Mouse (Mus musculus): ENCODE measurements around the gene Ugt1a7c. TPM values are rescaled to one million over a fixed set of nuclear protein-coding genes. Genes with fewer than 3 reads are reported as not detected.
A peak's percentile ranks its signal among the peaks of the same experiment; 100 is the strongest.

Gene Ugt1a7c
- polyA plus RNA-seq, 1 experiment from 2014 or later: 1.9 TPM

GRCm38 (mm10) chr1:88250023-88250422 is 155.2 kb downstream of the Ugt1a7c start:
- Histone ChIP-seq H3K9me3 (ENCODE audit: control insufficient read depth, low read length) (peaks cover 88% of the 10 kb centered on the region), H3K27me3 (replicated peaks; ENCODE audit: control insufficient read depth, insufficient read depth, low read length) (no peaks in the 10 kb centered on the region), H3K9ac (ENCODE audit: low read depth, low read length) (no peak overlapping the region), H3K4me1 (ENCODE audit: control insufficient read depth, insufficient read depth, low read depth, low read length) (no peaks in the 10 kb centered on the region), H3K27ac (ENCODE audit: low read depth, low read length) (no peak overlapping the region), H3K4me3 (ENCODE audit: low read length) (no peak overlapping the region), H3K36me3 (ENCODE audit: control insufficient read depth, insufficient read depth, low read length) (no peaks in the 10 kb centered on the region), H3K4me2 (ENCODE audit: low read length) (no peak overlapping the region)
- ATAC-seq: no peak
- 82% methylated on average over 5 of the region's 5 CpGs for WGBS

GRCm38 (mm10) chr1:88253106-88253505 is 158.2 kb downstream of the Ugt1a7c start:
- no peak overlapping the region for H3K4me3 ChIP-seq (ENCODE audit: low read length)
- H3K4me2 ChIP-seq (ENCODE audit: low read length): no peak overlapping the region
- H3K9me3 ChIP-seq (ENCODE audit: control insufficient read depth, low read length): peaks cover 78% of the 10 kb centered on the region
- H3K4me1 ChIP-seq (ENCODE audit: control insufficient read depth, insufficient read depth, low read depth, low read length): no peaks in the 10 kb centered on the region
- no peaks in the 10 kb centered on the region for H3K36me3 ChIP-seq (ENCODE audit: control insufficient read depth, insufficient read depth, low read length)
- no peak overlapping the region for H3K27ac ChIP-seq (ENCODE audit: low read depth, low read length)
- no peak for ATAC-seq
- H3K9ac ChIP-seq (ENCODE audit: low read depth, low read length): no peak overlapping the region
- 77% methylated on average over 8 of the region's 8 CpGs for WGBS
- H3K27me3 ChIP-seq (replicated peaks; ENCODE audit: control insufficient read depth, insufficient read depth, low read length): no peaks in the 10 kb centered on the region

- H3K9ac ChIP-seq (ENCODE audit: low read depth, low read length): no peak overlapping the region
- H3K4me1 ChIP-seq (ENCODE audit: control insufficient read depth, insufficient read depth, low read depth, low read length): no peaks in the 10 kb centered on the region
- no peak overlapping the region for H3K4me3 ChIP-seq (ENCODE audit: low read length)
- no peaks in the 10 kb centered on the region for H3K36me3 ChIP-seq (ENCODE audit: control insufficient read depth, insufficient read depth, low read length)
- H3K27me3 ChIP-seq (replicated peaks; ENCODE audit: control insufficient read depth, insufficient read depth, low read length): no peaks in the 10 kb centered on the region
- 75% methylated on average over 6 of the region's 6 CpGs for WGBS
- H3K9me3 ChIP-seq (ENCODE audit: control insufficient read depth, low read length): peaks cover 73% of the 10 kb centered on the region
- no peak overlapping the region for H3K27ac ChIP-seq (ENCODE audit: low read depth, low read length)
- H3K4me2 ChIP-seq (ENCODE audit: low read length): no peak overlapping the region
- ATAC-seq: no peak
Measured at GRCm38 (mm10) chr1:88253540-88253939, 158.7 kb downstream of the Ugt1a7c start.

GRCm38 (mm10) chr1:88254793-88255465 is 160.1 kb downstream of the Ugt1a7c start:
- H3K27ac ChIP-seq (ENCODE audit: low read depth, low read length): no peak overlapping the region
- no peak overlapping the region for H3K9ac ChIP-seq (ENCODE audit: low read depth, low read length)
- no peak overlapping the region for H3K4me2 ChIP-seq (ENCODE audit: low read length)
- no peak overlapping the region for H3K4me3 ChIP-seq (ENCODE audit: low read length)
- no peaks in the 10 kb centered on the region for H3K4me1 ChIP-seq (ENCODE audit: control insufficient read depth, insufficient read depth, low read depth, low read length)
- H3K27me3 ChIP-seq (replicated peaks; ENCODE audit: control insufficient read depth, insufficient read depth, low read length): no peaks in the 10 kb centered on the region
- no peak for ATAC-seq
- H3K9me3 ChIP-seq (ENCODE audit: control insufficient read depth, low read length): peaks cover 59% of the 10 kb centered on the region
- WGBS: 86% methylated on average over 12 of the region's 12 CpGs
- no peaks in the 10 kb centered on the region for H3K36me3 ChIP-seq (ENCODE audit: control insufficient read depth, insufficient read depth, low read length)

DNA sequence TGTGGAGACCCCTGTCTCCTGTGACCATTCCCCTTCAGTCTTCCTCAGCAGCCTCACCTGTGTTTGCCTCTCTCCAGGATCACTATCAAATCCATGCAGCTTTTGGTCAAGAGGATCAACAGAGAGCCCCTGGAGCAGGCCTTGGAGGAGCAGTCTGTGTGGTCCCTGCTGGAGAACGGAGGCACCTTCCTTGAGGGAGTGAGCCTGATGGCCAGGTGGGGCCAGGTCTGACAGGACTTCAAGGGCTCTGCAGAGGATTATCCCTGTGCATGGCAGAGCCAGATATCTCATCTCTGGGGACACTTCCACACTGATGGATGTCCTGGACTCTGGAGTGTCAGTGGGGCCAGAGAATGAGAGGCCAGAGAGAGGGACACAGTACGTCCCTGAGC is 160.6 kb downstream of the Ugt1a7c start:
- H3K9me3 ChIP-seq (ENCODE audit: control insufficient read depth, low read length): peaks cover 54% of the 10 kb centered on the region
- 62% methylated on average over 2 of the region's 2 CpGs for WGBS
- no peaks in the 10 kb centered on the region for H3K27me3 ChIP-seq (replicated peaks; ENCODE audit: control insufficient read depth, insufficient read depth, low read length)
- ATAC-seq: no peak
- no peaks in the 10 kb centered on the region for H3K4me1 ChIP-seq (ENCODE audit: control insufficient read depth, insufficient read depth, low read depth, low read length)
- no peaks in the 10 kb centered on the region for H3K36me3 ChIP-seq (ENCODE audit: control insufficient read depth, insufficient read depth, low read length)
- H3K27ac ChIP-seq (ENCODE audit: low read depth, low read length): no peak overlapping the region
- no peak overlapping the region for H3K4me2 ChIP-seq (ENCODE audit: low read length)
- no peak overlapping the region for H3K9ac ChIP-seq (ENCODE audit: low read depth, low read length)
- H3K4me3 ChIP-seq (ENCODE audit: low read length): no peak overlapping the region

- no peak overlapping the region for H3K4me3 ChIP-seq (ENCODE audit: low read length)
- no peaks in the 10 kb centered on the region for H3K27me3 ChIP-seq (replicated peaks; ENCODE audit: control insufficient read depth, insufficient read depth, low read length)
- H3K9ac ChIP-seq (ENCODE audit: low read depth, low read length): no peak overlapping the region
- no peak overlapping the region for H3K4me2 ChIP-seq (ENCODE audit: low read length)
- H3K36me3 ChIP-seq (ENCODE audit: control insufficient read depth, insufficient read depth, low read length): no peaks in the 10 kb centered on the region
- 78% methylated on average over 13 of the region's 13 CpGs for WGBS
- ATAC-seq: no peak
- peaks cover 47% of the 10 kb centered on the region for H3K9me3 ChIP-seq (ENCODE audit: control insufficient read depth, low read length)
- no peaks in the 10 kb centered on the region for H3K4me1 ChIP-seq (ENCODE audit: control insufficient read depth, insufficient read depth, low read depth, low read length)
- H3K27ac ChIP-seq (ENCODE audit: low read depth, low read length): no peak overlapping the region
Measured at GRCm38 (mm10) chr1:88255989-88256754, 161.3 kb downstream of the Ugt1a7c start.

- Histone ChIP-seq H3K4me2 (ENCODE audit: low read length) (no peak overlapping the region), H3K9me3 (ENCODE audit: control insufficient read depth, low read length) (peaks cover 42% of the 10 kb centered on the region), H3K4me3 (ENCODE audit: low read length) (no peak overlapping the region), H3K36me3 (ENCODE audit: control insufficient read depth, insufficient read depth, low read length) (peaks cover 8% of the 10 kb centered on the region; the same call in 1 of the 2 replicates), H3K27me3 (replicated peaks; ENCODE audit: control insufficient read depth, insufficient read depth, low read length) (no peaks in the 10 kb centered on the region), H3K9ac (ENCODE audit: low read depth, low read length) (no peak overlapping the region), H3K27ac (ENCODE audit: low read depth, low read length) (no peak overlapping the region), H3K4me1 (ENCODE audit: control insufficient read depth, insufficient read depth, low read depth, low read length) (no peaks in the 10 kb centered on the region)
- ATAC-seq: no peak
- 80% methylated on average over 10 of the region's 10 CpGs for WGBS
Measured at GRCm38 (mm10) chr1:88256886-88257663, 162.2 kb downstream of the Ugt1a7c start.

DNA sequence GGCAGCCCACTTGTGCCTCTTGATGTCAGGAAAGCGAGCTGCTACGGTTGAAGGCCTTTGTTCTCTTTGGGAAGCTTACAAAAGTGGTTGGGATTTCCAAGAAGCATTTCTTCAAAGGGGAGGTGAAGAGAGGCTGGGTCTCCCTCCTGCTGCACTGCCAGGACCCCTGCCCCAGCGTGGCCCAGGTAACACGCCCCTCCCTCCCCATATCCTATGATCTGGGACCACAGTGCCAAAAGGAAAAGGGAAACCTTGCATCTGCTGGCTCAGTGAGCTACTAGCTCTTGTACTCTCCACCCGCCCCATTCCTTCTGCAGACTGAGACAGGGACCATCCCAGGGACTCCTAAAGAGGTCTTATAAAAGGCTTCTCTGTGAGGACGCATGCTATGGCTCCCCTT is 162.8 kb downstream of the Ugt1a7c start:
- peaks cover 36% of the 10 kb centered on the region for H3K9me3 ChIP-seq (ENCODE audit: control insufficient read depth, low read length)
- 81% methylated on average over 6 of the region's 6 CpGs for WGBS
- ATAC-seq: no peak

GRCm38 (mm10) chr1:88258361-88258760 is 163.5 kb downstream of the Ugt1a7c start:
- peaks cover 17% of the 10 kb centered on the region for H3K36me3 ChIP-seq (ENCODE audit: control insufficient read depth, insufficient read depth, low read length)
- H3K9me3 ChIP-seq (ENCODE audit: control insufficient read depth, low read length): peaks cover 29% of the 10 kb centered on the region
- 0 out of 2 replicates have a peak, but pooled peaks have one; percentile 0 for ATAC-seq
- H3K4me3 ChIP-seq (ENCODE audit: low read length): no peak overlapping the region
- 67% methylated on average over 6 of the region's 6 CpGs for WGBS
- no peak overlapping the region for H3K4me2 ChIP-seq (ENCODE audit: low read length)
- H3K4me1 ChIP-seq (ENCODE audit: control insufficient read depth, insufficient read depth, low read depth, low read length): no peaks in the 10 kb centered on the region
- no peaks in the 10 kb centered on the region for H3K27me3 ChIP-seq (replicated peaks; ENCODE audit: control insufficient read depth, insufficient read depth, low read length)
- H3K27ac ChIP-seq (ENCODE audit: low read depth, low read length): no peak overlapping the region
- H3K9ac ChIP-seq (ENCODE audit: low read depth, low read length): no peak overlapping the region

More for the DNA sequence above, 162.8 kb downstream of the Ugt1a7c start:
- H3K4me3 ChIP-seq (ENCODE audit: low read length): no peak overlapping the region
- no peak overlapping the region for H3K4me2 ChIP-seq (ENCODE audit: low read length)
- no peaks in the 10 kb centered on the region for H3K27me3 ChIP-seq (replicated peaks; ENCODE audit: control insufficient read depth, insufficient read depth, low read length)
- no peak overlapping the region for H3K27ac ChIP-seq (ENCODE audit: low read depth, low read length)
- H3K4me1 ChIP-seq (ENCODE audit: control insufficient read depth, insufficient read depth, low read depth, low read length): no peaks in the 10 kb centered on the region
- no peak overlapping the region for H3K9ac ChIP-seq (ENCODE audit: low read depth, low read length)
- H3K36me3 ChIP-seq (ENCODE audit: control insufficient read depth, insufficient read depth, low read length): peaks cover 10% of the 10 kb centered on the region
